Mouse (Mus musculus) megakaryocyte, embryonic 14.5 days (primary cell): ENCODE data around the gene Oma1.

ENCODE experiments used
- FLI1 ChIP-seq: IDR thresholded peaks from 2 replicates; pipeline ENCODE4 v1.6.1; 2012; ENCODE audit warnings: low read length, inconsistent platforms, mixed read lengths
- GATA1 ChIP-seq: IDR thresholded peaks from 3 replicates; pipeline ENCODE4 v1.6.1; 2012; ENCODE audit warnings: mixed read lengths, low read length, inconsistent platforms, borderline replicate concordance

GRCm38 (mm10) chr4:103346849-103347248 is 33.2 kb downstream of the Oma1 start:
- no peak for TF ChIP-seq GATA1
- TF ChIP-seq FLI1: no peak
